Mouse (Mus musculus) kidney, embryonic 15.5 days (tissue): Measurements from ENCODE around the gene Arrdc5. TPM values are rescaled to one million over a fixed set of nuclear protein-coding genes. Genes with fewer than 3 reads are reported as not detected.

ENCODE experiments used
- ATAC-seq: fragments of 200-750 bp; cut with Nextera tagmentation; replicated peaks from 2 replicates; pipeline ENCODE4 v1.8.0; 2017; ENCODE audit warnings: moderate TSS enrichment; ENCODE audit not compliant: low FRiP score
- H3K27ac ChIP-seq: fragments of 300-500 bp; sonication (generic); 2 replicates; pipeline ENCODE4 v1.5.1; 2015; ENCODE audit warnings: mild to moderate bottlenecking, inconsistent platforms
- H3K27me3 ChIP-seq: fragments of 300-500 bp; sonication (generic); 2 replicates; pipeline ENCODE4 v1.6.1; 2015; ENCODE audit warnings: inconsistent platforms
- H3K36me3 ChIP-seq: fragments of 300-500 bp; sonication (generic); 2 replicates; pipeline ENCODE4 v1.6.1; 2015; ENCODE audit warnings: inconsistent platforms
- H3K4me1 ChIP-seq: fragments of 300-500 bp; sonication (generic); 2 replicates; pipeline ENCODE4 v1.6.1; 2015; ENCODE audit warnings: inconsistent platforms
- H3K4me2 ChIP-seq: fragments of 300-500 bp; sonication (generic); 2 replicates; pipeline ENCODE4 v1.6.1; 2015; ENCODE audit warnings: moderate library complexity, mild to moderate bottlenecking, inconsistent platforms
- H3K4me3 ChIP-seq: fragments of 300-500 bp; sonication (generic); replicated peaks from 2 replicates; pipeline ENCODE4 v1.5.1; 2015; ENCODE audit warnings: mild to moderate bottlenecking, inconsistent platforms
- H3K9ac ChIP-seq: fragments of 300-500 bp; sonication (generic); 2 replicates; pipeline ENCODE4 v1.6.1; 2015; ENCODE audit warnings: mild to moderate bottlenecking, inconsistent platforms
- H3K9me3 ChIP-seq: fragments of 300-500 bp; sonication (generic); replicated peaks from 2 replicates; pipeline ENCODE4 v1.6.1; 2016; ENCODE audit warnings: inconsistent platforms
- whole genome bisulfite sequencing: fragments of 180-500 bp; shearing (Covaris S2); methylation state at CpG from one replicate; pipeline ENCODE4 v1.1.7; 2015; ENCODE audit warnings: mixed read lengths; 5-methylcytosine and 5-hydroxymethylcytosine counted together
- polyA plus RNA-seq: library from polyadenylated mRNA; unstranded; fragments of >200 nt; fragmentation: Nextera tagmentation; extraction: Ambion mirVana; gene quantifications from 2 replicates; pipeline ENCODE4 v1.2.1, GENCODE M21; 2015

The Arrdc5 gene
- polyA plus RNA-seq, 1 experiment from 2014 or later = not detected

DNA sequence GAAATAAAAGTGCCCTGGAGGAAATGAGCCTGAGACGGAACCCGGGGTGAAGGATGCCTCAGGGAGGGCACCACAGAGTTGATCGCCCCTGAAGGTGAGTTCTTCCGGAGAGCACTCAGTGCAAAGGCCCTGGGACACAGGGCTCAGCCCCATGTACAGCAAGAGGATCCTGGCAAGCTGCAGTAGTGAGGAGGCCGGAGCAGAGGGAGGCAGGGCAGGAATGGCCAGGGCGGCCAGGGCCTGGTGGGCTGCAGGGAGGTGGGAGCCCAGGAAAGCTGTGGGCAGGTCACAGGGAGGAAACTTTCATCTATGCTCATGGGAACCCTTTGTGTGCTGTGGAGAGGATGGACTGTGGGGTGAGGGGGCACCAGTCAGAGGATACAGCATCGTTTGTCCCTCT, 26.6 kb downstream of the Arrdc5 start:
- Histone ChIP-seq H3K4me3 (no peak overlapping the region), H3K9ac (no peak overlapping the region), H3K36me3 (peaks cover 28% of the 10 kb centered on the region), H3K9me3 (no peaks in the 10 kb centered on the region), H3K4me1 (peaks cover 46% of the 10 kb centered on the region), H3K4me2 (no peak overlapping the region), H3K27ac (0 out of 2 replicates have a peak overlapping the region, but pooled peaks have one; percentile 1), H3K27me3 (no peaks in the 10 kb centered on the region)
- 65% methylated on average over 7 of the region's 7 CpGs for WGBS
- no peak for ATAC-seq

DNA sequence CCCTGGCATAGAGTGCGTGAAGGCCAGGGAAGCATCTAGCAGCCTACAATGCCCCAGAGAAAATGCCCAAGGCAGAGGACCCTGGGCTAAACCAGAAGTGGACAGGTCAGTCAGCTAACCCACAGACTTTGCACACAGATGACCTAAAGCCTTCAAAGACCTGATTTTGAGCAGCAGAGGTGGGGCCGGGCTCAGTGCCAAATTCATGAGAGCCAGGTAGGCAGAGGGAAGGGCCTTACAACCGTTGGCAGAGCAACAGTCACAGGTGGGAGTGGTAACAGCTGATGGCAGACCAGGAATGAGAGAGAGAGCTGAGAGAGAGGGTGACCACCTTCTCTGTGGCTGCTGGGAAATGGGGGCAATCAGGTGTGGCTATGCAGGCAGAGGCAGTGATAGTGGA, 27.4 kb downstream of the Arrdc5 start:
- Histone ChIP-seq H3K4me2 (no peak overlapping the region), H3K9me3 (no peaks in the 10 kb centered on the region), H3K4me1 (peaks cover 41% of the 10 kb centered on the region), H3K27ac (peak overlapping the region; percentile 51; the same call in 1 of the 2 replicates), H3K9ac (no peak overlapping the region), H3K36me3 (peaks cover 21% of the 10 kb centered on the region), H3K27me3 (no peaks in the 10 kb centered on the region), H3K4me3 (no peak overlapping the region)
- no peak for ATAC-seq
- 67% methylated on average over 3 of the region's 3 CpGs for WGBS

DNA sequence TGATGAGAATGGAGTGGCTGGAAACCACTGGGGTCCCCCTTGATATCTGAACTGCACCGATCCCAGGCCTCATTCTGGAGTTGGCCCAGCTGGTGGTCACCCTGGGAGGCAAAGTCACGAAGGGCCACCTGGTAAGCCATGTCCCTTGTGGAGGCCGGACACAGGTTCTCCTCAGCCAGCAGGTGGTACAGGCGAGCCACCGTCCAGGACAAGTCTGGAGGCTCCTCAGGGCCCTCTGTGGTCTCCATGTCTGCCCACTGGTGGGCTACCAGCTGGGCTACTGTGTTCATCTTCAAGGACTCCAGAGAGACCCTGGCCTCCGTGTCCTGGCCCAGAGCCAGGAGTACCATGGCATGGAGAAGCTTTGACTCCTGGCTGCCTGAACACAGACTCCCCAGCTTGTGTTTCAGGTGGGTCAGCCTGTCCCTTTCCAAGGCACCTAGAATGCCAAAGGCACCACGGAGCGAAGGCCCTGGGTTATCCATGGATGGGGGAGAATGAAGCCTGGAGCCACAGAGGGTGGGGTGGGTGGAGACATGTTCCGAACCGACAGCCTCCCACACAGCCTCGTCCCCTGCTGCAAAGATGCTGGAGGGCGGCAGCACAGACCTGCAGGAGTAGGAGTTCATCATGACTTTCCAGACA, 28.4 kb downstream of the Arrdc5 start:
- no peak for ATAC-seq
- Histone ChIP-seq H3K9me3 (no peaks in the 10 kb centered on the region), H3K27ac (no peak overlapping the region), H3K36me3 (peaks cover 20% of the 10 kb centered on the region), H3K4me3 (no peak overlapping the region), H3K9ac (no peak overlapping the region), H3K4me1 (peaks cover 32% of the 10 kb centered on the region), H3K4me2 (no peak overlapping the region), H3K27me3 (no peaks in the 10 kb centered on the region)
- WGBS = 87% methylated on average over 12 of the region's 12 CpGs

DNA sequence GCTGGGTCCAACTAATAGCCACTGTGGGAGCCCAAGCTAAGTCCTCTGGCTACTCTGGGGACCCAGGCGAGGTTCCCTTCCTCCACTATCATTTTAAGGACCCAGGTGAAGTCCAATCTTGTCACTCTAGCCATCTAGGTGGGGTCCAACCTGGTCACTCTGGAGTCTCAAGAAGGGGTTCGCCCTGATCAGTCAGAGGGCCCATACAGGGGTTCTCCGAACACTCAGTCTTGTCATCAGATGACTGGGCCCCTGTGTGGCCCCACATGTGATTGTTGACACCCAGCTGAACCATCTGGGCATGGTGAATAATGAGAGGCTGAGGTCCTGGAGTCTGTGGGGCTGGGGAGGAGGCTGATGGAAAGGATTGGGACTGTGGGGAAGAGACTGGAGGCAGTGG, 30.3 kb downstream of the Arrdc5 start:
- Histone ChIP-seq H3K9ac (peak overlapping the region; percentile 24), H3K27ac (peak overlapping the region; percentile 88), H3K4me3 (peak overlapping the region; percentile 42), H3K9me3 (no peaks in the 10 kb centered on the region), H3K27me3 (no peaks in the 10 kb centered on the region), H3K36me3 (peaks cover 20% of the 10 kb centered on the region), H3K4me2 (peak overlapping the region; percentile 69), H3K4me1 (peaks cover 23% of the 10 kb centered on the region)
- ATAC-seq = peak; percentile 14
- 77% methylated on average over 3 of the region's 3 CpGs for WGBS

DNA sequence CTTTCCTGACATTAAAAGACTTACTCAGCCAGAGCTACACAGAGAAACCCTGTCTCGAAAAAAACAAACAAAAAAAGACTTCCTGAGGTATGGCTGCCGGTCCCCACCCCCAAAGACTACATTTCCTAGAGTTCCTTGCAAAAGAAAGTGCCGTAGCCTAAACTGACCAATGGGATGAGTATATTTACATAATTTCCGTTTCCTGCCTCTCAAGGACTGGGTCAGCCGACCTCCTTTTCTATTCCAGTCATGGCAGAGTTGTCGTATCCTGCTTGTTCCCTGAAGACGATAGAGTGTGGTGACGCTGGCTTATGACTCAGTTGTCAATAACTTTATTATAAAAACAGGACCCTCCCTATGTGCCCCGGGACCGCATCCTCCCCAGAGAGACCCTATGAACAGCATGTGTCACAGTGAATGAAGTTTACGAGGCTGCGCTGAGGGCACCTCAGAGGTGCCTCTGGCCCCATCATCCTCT, 30.9 kb downstream of the Arrdc5 start:
- H3K9ac ChIP-seq = peak overlapping the region; percentile 35
- 18% methylated on average over 12 of the region's 12 CpGs for WGBS

DNA sequence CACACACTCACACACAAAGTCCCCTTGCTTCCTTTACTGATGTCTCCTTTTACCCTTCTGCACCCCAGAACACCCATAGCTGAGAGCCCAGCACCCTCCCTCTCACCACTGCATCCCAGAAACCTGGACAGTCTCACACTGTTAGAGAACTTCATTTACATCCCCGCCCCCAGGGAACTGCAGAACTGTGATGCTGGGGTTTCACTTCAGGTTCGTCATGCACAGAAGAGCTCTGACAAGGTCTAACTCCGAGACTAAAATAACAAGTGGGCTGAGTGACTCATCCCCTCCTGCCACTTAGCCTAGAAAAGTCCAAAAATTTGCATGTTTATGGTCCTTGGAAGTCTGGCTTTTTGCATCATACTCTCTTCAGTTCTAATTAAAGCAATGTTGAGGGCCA, 33.8 kb downstream of the Arrdc5 start:
- WGBS = 37% methylated on average over 3 of the region's 3 CpGs
- H3K4me3 ChIP-seq = no peak overlapping the region
- ATAC-seq = no peak
- no peaks in the 10 kb centered on the region for H3K9me3 ChIP-seq
- H3K4me2 ChIP-seq = no peak overlapping the region
- H3K36me3 ChIP-seq = peaks cover 31% of the 10 kb centered on the region
- no peaks in the 10 kb centered on the region for H3K27me3 ChIP-seq
- no peak overlapping the region for H3K27ac ChIP-seq
- peaks cover 14% of the 10 kb centered on the region for H3K4me1 ChIP-seq
- H3K9ac ChIP-seq = no peak overlapping the region

More for the DNA sequence above, 30.9 kb downstream of the Arrdc5 start:
- peak overlapping the region; percentile 69 for H3K4me2 ChIP-seq
- H3K4me3 ChIP-seq = peak overlapping the region; percentile 42
- peak; percentile 78 for ATAC-seq
- no peaks in the 10 kb centered on the region for H3K9me3 ChIP-seq
- peak overlapping the region; percentile 88 for H3K27ac ChIP-seq
- peaks cover 23% of the 10 kb centered on the region for H3K4me1 ChIP-seq
- peaks cover 20% of the 10 kb centered on the region for H3K36me3 ChIP-seq
- no peaks in the 10 kb centered on the region for H3K27me3 ChIP-seq

DNA sequence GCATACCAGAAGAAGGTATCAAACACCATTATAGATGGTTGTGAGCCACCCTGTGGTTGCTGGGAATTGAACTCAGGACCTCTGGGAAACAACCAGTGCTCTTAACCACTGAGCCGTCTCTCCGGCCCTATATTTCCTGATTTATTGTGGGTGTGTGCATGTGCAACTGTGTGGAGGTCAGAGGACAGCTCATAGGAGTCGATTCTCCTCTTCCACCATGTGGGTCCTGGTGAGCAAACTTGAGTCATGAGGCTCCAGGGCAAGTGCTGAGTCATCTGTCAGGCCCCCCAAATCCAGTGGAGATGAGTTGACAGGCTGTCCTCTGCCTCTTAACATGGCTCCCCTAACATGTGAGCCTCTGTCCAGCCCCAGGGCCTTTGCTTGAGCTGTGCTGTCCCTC, 34.2 kb downstream of the Arrdc5 start:
- Histone ChIP-seq H3K27me3 (no peaks in the 10 kb centered on the region), H3K4me2 (no peak overlapping the region), H3K9me3 (no peaks in the 10 kb centered on the region), H3K9ac (no peak overlapping the region), H3K4me1 (peaks cover 18% of the 10 kb centered on the region), H3K27ac (no peak overlapping the region), H3K4me3 (no peak overlapping the region), H3K36me3 (peaks cover 31% of the 10 kb centered on the region)
- no peak for ATAC-seq
- WGBS = 68% methylated on average over 3 of the region's 3 CpGs

DNA sequence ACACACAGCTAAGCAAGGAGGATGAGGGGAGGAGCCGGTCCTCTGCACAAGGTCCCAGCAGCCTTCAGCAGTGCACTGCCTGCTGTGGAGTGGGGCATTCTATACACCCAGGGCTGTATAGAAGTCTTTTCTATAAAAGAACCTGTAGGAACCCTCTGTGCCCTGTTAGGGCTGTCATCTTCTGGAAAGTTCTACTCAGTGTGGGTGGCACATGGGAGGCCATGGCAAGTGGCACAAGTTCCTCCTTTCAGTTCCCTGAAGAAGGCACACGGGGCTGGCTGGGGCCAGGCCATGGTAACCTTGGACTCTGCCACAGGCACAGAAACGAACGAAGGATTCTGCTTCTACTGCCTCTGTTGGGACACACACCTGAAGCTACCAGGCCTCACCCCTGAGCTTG, 35.1 kb downstream of the Arrdc5 start:
- Histone ChIP-seq H3K4me3 (no peak overlapping the region), H3K9ac (no peak overlapping the region), H3K9me3 (no peaks in the 10 kb centered on the region), H3K36me3 (peaks cover 32% of the 10 kb centered on the region), H3K27ac (no peak overlapping the region), H3K4me1 (peaks cover 26% of the 10 kb centered on the region), H3K27me3 (no peaks in the 10 kb centered on the region), H3K4me2 (no peak overlapping the region)
- no peak for ATAC-seq
- 89% methylated on average over 4 of the region's 4 CpGs for WGBS

DNA sequence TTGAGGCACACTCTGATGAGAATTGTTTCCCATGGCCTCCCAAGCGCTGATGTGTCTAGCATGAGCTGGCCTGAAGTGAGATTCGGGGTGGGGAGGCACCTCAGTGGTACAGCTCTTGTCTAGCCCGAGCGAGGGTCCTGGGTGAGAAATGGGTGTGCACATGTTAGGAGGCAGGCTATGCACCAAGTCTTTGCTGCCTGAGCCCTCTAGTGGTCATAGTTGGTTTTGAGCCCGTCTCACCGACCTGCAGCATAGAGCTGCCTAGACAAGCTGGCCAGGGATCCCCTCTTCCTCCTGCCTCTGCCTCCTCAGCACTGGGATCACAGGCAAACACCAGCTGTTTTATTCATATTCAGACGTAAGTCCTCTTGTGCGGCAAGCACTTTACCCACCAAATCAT, 36.1 kb downstream of the Arrdc5 start:
- Histone ChIP-seq H3K9me3 (no peaks in the 10 kb centered on the region), H3K27ac (no peak overlapping the region), H3K4me1 (peaks cover 29% of the 10 kb centered on the region), H3K27me3 (no peaks in the 10 kb centered on the region), H3K36me3 (peaks cover 42% of the 10 kb centered on the region), H3K4me2 (no peak overlapping the region), H3K9ac (no peak overlapping the region), H3K4me3 (no peak overlapping the region)
- WGBS = 24% methylated on average over 8 of the region's 8 CpGs
- peak; percentile 75 for ATAC-seq

DNA sequence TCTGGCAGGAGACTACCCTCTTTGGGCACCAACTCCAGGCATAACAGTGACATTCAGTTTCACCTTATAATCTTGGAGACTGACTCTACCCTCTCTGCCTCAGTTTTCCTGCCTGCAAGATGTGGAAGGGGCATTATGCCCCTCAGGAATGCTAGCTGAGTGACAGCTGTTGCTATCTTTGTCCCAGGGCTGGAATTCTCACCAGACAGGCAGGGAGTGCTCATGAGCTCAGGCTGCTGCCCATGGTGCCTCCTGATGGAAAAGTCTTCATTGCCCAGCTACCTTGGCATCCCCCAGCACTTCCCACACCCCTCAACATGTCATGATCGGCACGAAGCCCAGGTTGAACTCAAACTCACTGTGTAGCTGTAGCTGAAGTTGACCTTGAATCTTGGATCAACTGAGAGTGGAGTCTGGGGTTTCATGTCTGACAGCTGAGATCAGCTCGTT, 37.4 kb downstream of the Arrdc5 start:
- H3K4me1 ChIP-seq = peaks cover 41% of the 10 kb centered on the region
- H3K27me3 ChIP-seq = no peaks in the 10 kb centered on the region
- no peaks in the 10 kb centered on the region for H3K9me3 ChIP-seq
- no peak overlapping the region for H3K4me2 ChIP-seq
- ATAC-seq = no peak
- WGBS = 80% methylated on average over 3 of the region's 3 CpGs
- peaks cover 54% of the 10 kb centered on the region for H3K36me3 ChIP-seq
- H3K27ac ChIP-seq = no peak overlapping the region
- no peak overlapping the region for H3K4me3 ChIP-seq
- H3K9ac ChIP-seq = no peak overlapping the region

DNA sequence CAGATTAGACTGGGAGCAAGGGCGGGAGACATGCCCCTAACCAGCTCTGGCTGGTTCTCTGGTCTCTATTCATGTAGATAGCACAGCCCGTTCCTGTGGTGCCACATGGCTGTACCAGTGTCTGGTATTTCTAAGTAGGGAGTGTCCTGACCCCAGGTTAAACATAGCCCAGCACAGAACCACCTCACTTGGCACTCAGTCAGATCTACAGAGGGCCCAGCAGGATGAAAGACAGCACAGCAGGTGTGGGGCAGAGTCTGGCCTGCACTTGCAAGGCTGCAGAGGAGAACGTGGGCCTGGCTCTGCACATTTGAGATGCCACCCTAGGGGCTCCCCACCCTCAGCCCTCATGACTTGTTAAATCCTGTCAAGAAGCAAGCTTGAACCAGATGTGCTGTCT, 38.9 kb downstream of the Arrdc5 start:
- Histone ChIP-seq H3K27me3 (no peaks in the 10 kb centered on the region), H3K36me3 (peaks cover 54% of the 10 kb centered on the region), H3K9ac (no peak overlapping the region), H3K4me3 (no peak overlapping the region), H3K4me1 (peaks cover 46% of the 10 kb centered on the region), H3K4me2 (no peak overlapping the region), H3K9me3 (no peaks in the 10 kb centered on the region), H3K27ac (no peak overlapping the region)
- 75% methylated on average over 3 of the region's 3 CpGs for WGBS
- no peak for ATAC-seq

DNA sequence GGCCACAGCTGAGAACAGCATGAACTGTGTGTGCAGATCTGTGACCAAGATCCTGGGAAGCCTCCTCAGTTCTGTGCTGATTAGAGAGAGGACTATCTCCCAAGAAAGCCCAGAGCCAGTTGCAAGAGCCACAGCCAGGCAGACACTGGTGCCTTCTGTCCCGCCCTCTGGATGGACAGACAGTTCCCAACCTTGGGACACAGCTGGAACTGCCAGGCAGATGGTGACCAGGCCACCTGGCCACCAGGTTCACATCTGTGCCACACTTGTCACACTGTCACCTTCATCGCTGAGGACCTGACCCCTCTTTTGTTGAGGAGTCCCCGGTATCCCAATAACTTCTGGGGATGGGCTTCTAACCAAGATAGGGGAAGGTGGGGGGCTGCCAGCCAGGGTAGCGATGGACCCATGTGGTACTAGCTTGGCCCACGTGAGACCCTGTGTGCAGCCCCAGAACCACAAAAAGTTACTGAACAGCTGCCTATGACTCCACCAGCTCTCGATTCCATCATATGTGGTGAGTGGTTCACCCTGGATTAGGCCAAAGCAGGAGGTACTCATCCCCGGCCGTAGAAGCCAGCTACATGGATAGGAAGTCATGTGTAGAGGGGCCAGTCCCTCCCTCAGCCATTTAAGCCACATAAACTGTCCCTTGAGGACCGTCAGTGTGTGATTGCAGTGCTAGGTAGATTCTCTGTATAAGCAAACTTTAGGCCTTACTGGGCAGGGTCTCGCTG, 40.6 kb downstream of the Arrdc5 start:
- H3K4me2 ChIP-seq = peak overlapping the region; percentile 93; the same call in 1 of the 2 replicates

More for the DNA sequence above, 40.6 kb downstream of the Arrdc5 start:
- peaks cover 54% of the 10 kb centered on the region for H3K36me3 ChIP-seq
- no peak overlapping the region for H3K27ac ChIP-seq
- H3K4me1 ChIP-seq = peaks cover 53% of the 10 kb centered on the region
- WGBS = 87% methylated on average over 10 of the region's 10 CpGs
- peak overlapping the region; percentile 1 for H3K4me3 ChIP-seq
- no peak for ATAC-seq
- 0 out of 2 replicates have a peak overlapping the region, but pooled peaks have one; percentile 17 for H3K9ac ChIP-seq
- no peaks in the 10 kb centered on the region for H3K27me3 ChIP-seq
- H3K9me3 ChIP-seq = no peaks in the 10 kb centered on the region
